Mouse (Mus musculus): Measurements from ENCODE around the gene Zfp36l2. TPM values are rescaled to one million over a fixed set of nuclear protein-coding genes. Genes with fewer than 3 reads are reported as not detected.

Zfp36l2 gene
- polyA plus RNA-seq, 1 experiment from 2014 or later, result 6.4 TPM

DNA sequence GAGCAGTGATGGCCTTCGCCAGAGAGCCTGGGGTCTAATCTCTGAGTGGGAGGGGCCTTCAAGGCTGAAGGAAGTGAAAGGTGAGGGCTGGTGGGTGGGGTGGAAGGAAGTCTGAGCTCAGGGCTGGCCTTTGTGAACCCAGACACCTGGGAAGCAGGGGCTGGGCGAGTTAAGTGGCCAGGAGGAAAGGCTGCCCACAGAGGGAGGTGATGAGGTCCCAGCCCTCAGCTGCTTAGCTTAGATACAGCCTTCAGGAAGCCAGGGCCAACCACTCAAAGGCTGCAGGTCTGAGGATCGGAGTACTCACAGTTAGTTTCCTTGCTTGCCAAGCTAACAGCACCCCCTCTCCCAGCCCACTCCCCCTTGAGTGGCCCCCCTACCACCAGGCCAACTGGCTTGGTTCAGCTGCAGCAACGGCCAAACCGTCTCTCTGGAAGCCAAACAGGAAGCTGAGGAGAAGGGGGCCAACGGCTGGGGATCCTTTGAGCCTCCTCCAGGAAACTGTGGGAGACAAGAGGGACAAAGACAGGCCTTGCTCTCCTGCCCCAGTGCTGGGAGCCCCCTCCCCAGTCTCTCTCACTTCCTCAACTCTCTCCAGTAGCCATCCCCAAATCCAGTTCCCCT is 26.4 kb downstream of the Zfp36l2 start:
- Histone ChIP-seq H3K27me3 (ENCODE audit: control insufficient read depth, insufficient read depth, low read length) (no peaks in the 10 kb centered on the region), H3K27ac (replicated peaks; ENCODE audit: low read depth, low read length) (no peak overlapping the region), H3K9ac (replicated peaks; ENCODE audit: low read length) (no peak overlapping the region), H3K4me1 (ENCODE audit: control insufficient read depth, insufficient read depth, low read length) (no peaks in the 10 kb centered on the region), H3K4me3 (replicated peaks; ENCODE audit: low read depth, low read length) (no peak overlapping the region), H3K9me3 (ENCODE audit: control insufficient read depth, low read length) (no peaks in the 10 kb centered on the region), H3K36me3 (ENCODE audit: control insufficient read depth, insufficient read depth, low read length) (no peaks in the 10 kb centered on the region), H3K4me2 (ENCODE audit: low read length) (no peak overlapping the region)
- WGBS, result 65% methylated on average over 6 of the region's 6 CpGs
- ATAC-seq (ENCODE audit: low FRiP score, low TSS enrichment) (no peak), DNase-seq (no peak)

DNA sequence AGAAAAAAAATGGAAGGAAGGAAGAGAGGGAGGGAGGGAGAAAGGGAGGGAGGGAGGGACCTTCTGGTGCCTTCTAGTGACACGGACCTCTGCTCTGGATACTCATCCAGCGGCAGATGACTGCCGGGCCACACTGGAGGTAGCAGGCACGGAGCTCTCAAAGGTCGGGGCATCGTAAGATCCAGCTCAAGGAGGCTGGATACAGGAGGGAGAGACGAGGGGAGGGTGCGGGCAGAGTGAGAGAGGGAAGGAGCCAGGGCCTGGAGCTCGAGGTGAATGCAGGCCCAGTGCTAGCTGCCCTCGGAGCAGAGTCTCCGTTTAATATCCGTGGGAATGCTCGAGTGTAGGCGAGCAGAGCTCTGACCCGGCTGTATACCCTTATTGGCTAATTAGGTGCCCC is 28.9 kb downstream of the Zfp36l2 start:
- DNase-seq (no peak), ATAC-seq (ENCODE audit: low FRiP score, low TSS enrichment) (no peak)
- H3K4me1 ChIP-seq (ENCODE audit: control insufficient read depth, insufficient read depth, low read length), result no peaks in the 10 kb centered on the region
- H3K9ac ChIP-seq (replicated peaks; ENCODE audit: low read length), result no peak overlapping the region
- WGBS, result 58% methylated on average over 15 of the region's 15 CpGs
- H3K9me3 ChIP-seq (ENCODE audit: control insufficient read depth, low read length), result no peaks in the 10 kb centered on the region
- H3K27ac ChIP-seq (replicated peaks; ENCODE audit: low read depth, low read length), result no peak overlapping the region
- no peak overlapping the region for H3K4me2 ChIP-seq (ENCODE audit: low read length)
- H3K27me3 ChIP-seq (ENCODE audit: control insufficient read depth, insufficient read depth, low read length), result no peaks in the 10 kb centered on the region
- H3K36me3 ChIP-seq (ENCODE audit: control insufficient read depth, insufficient read depth, low read length), result no peaks in the 10 kb centered on the region
- H3K4me3 ChIP-seq (replicated peaks; ENCODE audit: low read depth, low read length), result no peak overlapping the region

DNA sequence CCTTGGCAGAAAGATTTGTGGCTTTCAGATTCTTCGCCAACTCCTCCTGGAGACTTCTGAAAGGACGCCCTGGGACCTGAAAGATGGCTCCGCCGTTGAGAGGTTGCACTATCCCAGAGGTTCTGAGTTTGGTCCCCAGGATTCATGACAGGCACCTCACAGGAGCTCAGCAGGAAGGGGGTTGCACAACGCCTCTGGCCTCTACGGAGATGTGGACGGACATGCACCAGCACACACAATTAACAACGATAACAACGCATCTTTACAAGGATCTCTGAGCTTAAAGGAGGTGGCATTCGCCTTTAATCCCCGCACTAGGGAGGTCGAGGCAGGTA is 29.3 kb downstream of the Zfp36l2 start:
- no peak overlapping the region for H3K9ac ChIP-seq (replicated peaks; ENCODE audit: low read length)
- no peak overlapping the region for H3K4me2 ChIP-seq (ENCODE audit: low read length)
- no peak overlapping the region for H3K4me3 ChIP-seq (replicated peaks; ENCODE audit: low read depth, low read length)
- no peaks in the 10 kb centered on the region for H3K36me3 ChIP-seq (ENCODE audit: control insufficient read depth, insufficient read depth, low read length)
- ATAC-seq (ENCODE audit: low FRiP score, low TSS enrichment), result no peak
- H3K27me3 ChIP-seq (ENCODE audit: control insufficient read depth, insufficient read depth, low read length), result no peaks in the 10 kb centered on the region
- DNase-seq, result no peak
- H3K4me1 ChIP-seq (ENCODE audit: control insufficient read depth, insufficient read depth, low read length), result no peaks in the 10 kb centered on the region
- WGBS, result 86% methylated on average over 12 of the region's 12 CpGs
- no peak overlapping the region for H3K27ac ChIP-seq (replicated peaks; ENCODE audit: low read depth, low read length)
- no peaks in the 10 kb centered on the region for H3K9me3 ChIP-seq (ENCODE audit: control insufficient read depth, low read length)

DNA sequence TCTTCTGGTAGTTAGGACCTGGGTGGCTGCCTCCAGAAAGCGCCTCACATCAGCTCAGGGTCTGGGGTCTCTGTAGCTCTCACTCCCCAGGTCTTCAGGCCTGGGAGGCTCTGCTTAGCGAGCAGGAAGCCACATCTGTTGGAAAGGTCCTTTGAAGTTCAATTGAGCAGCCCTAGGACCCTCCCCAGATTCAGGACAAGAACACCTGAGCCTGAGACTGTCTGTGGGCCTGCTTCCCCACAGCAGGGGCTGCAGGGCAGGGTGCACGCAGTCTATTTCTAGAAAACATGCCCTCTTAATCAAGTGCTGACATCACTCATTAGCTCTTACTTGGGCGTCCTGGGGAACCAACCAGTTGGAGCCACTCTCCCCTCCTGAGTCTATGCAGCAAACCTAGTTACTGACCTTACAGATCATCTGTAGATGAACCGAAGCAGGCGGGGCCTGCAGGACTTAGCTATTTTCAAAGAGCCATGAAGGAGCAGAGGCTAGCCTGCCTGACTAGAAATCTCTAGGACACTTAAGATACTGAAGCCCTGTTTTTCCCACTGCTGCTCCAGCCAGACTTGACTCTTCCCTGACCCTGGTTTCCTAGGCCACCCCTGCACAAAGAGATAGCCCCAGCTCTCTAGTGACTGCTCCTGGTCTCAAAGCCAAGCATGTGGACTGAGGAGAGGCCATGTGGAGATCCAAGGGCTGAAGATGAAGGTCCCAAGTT is 29.8 kb downstream of the Zfp36l2 start:
- ATAC-seq (ENCODE audit: low FRiP score, low TSS enrichment), result no peak
- no peak overlapping the region for H3K27ac ChIP-seq (replicated peaks; ENCODE audit: low read depth, low read length)
- no peak overlapping the region for H3K4me3 ChIP-seq (replicated peaks; ENCODE audit: low read depth, low read length)
- H3K9me3 ChIP-seq (ENCODE audit: control insufficient read depth, low read length), result no peaks in the 10 kb centered on the region
- H3K4me1 ChIP-seq (ENCODE audit: control insufficient read depth, insufficient read depth, low read length), result no peaks in the 10 kb centered on the region
- no peak overlapping the region for H3K4me2 ChIP-seq (ENCODE audit: low read length)
- no peaks in the 10 kb centered on the region for H3K27me3 ChIP-seq (ENCODE audit: control insufficient read depth, insufficient read depth, low read length)
- H3K36me3 ChIP-seq (ENCODE audit: control insufficient read depth, insufficient read depth, low read length), result no peaks in the 10 kb centered on the region
- WGBS, result 67% methylated on average over 6 of the region's 6 CpGs
- no peak overlapping the region for H3K9ac ChIP-seq (replicated peaks; ENCODE audit: low read length)
- no peak for DNase-seq

DNA sequence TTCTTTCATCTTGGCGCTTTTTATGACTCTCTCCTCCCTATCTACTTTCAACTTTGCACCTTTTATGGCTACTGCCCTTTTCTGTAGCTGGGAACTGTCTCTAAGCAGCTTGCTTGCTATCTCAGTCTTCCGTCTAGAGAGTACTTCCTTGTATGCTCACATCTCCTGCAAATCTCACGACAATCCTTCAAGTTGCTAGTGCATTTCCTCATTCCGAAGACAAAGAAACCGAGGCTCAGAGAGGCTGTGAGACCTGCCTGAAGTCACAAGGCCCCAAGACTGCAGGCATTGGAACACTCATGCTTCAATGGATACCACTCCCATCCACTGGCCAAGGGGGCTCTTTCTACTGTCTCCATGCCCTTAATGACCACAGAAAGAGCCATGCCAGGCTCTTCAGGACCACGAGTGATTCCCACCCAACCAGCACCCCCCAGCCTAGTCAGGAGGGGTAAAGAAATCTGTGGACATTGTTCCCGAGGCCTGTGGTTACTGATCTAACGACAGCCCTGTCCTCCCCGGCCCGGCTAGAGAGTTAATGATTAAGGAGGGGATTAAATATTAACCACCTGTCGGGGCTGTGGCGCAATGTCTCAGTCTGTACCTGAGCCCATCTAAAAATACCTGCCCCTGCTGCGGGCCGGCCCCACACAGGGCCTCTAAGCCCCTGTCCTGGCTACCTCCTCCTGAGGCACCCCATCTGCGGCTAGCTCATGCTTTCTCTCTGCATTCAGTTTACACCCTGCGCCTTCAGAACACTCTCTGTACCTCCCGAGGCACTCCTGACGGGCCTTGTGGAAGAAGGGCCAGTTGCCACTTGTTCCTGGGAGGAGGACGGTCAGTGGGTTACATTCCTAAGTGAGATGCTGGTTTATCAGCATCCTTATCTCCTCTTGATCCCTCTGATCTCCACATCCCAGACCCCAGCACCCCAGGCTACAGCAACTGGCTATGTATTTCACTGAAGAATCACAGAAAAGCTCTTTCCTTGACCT is 30.7 kb downstream of the Zfp36l2 start:
- 44% methylated on average over 19 of the region's 19 CpGs for WGBS
- H3K9me3 ChIP-seq (ENCODE audit: control insufficient read depth, low read length), result no peaks in the 10 kb centered on the region
- DNase-seq (no peak), ATAC-seq (ENCODE audit: low FRiP score, low TSS enrichment) (no peak)
- H3K4me3 ChIP-seq (replicated peaks; ENCODE audit: low read depth, low read length), result no peak overlapping the region
- no peaks in the 10 kb centered on the region for H3K27me3 ChIP-seq (ENCODE audit: control insufficient read depth, insufficient read depth, low read length)
- no peak overlapping the region for H3K9ac ChIP-seq (replicated peaks; ENCODE audit: low read length)
- H3K4me2 ChIP-seq (ENCODE audit: low read length), result no peak overlapping the region
- H3K4me1 ChIP-seq (ENCODE audit: control insufficient read depth, insufficient read depth, low read length), result no peaks in the 10 kb centered on the region
- H3K36me3 ChIP-seq (ENCODE audit: control insufficient read depth, insufficient read depth, low read length), result no peaks in the 10 kb centered on the region
- no peak overlapping the region for H3K27ac ChIP-seq (replicated peaks; ENCODE audit: low read depth, low read length)

DNA sequence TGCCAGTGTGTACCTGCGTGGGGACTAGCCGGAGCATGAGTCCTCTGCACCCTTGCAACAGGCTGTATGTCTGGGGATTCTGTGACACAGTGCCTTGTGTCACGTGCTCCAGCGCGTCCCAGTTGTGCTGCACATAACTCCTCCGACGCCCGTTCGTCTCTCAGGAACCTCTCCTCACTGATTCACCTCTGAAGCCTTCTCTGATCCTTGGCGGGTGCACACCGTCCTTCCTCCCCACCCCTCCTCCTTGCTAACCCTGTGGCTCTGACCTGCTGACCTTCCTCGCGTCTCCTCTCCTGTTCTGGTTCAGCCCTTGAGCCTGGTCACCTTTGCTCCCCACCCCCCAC is 31.5 kb downstream of the Zfp36l2 start:
- no peak for DNase-seq
- Histone ChIP-seq H3K4me3 (replicated peaks; ENCODE audit: low read depth, low read length) (no peak overlapping the region), H3K4me1 (ENCODE audit: control insufficient read depth, insufficient read depth, low read length) (no peaks in the 10 kb centered on the region), H3K9me3 (ENCODE audit: control insufficient read depth, low read length) (no peaks in the 10 kb centered on the region), H3K27me3 (ENCODE audit: control insufficient read depth, insufficient read depth, low read length) (no peaks in the 10 kb centered on the region), H3K27ac (replicated peaks; ENCODE audit: low read depth, low read length) (no peak overlapping the region), H3K36me3 (ENCODE audit: control insufficient read depth, insufficient read depth, low read length) (no peaks in the 10 kb centered on the region), H3K4me2 (ENCODE audit: low read length) (no peak overlapping the region), H3K9ac (replicated peaks; ENCODE audit: low read length) (no peak overlapping the region)
- no peak for ATAC-seq (ENCODE audit: low FRiP score, low TSS enrichment)
- WGBS, result 63% methylated on average over 13 of the region's 13 CpGs

DNA sequence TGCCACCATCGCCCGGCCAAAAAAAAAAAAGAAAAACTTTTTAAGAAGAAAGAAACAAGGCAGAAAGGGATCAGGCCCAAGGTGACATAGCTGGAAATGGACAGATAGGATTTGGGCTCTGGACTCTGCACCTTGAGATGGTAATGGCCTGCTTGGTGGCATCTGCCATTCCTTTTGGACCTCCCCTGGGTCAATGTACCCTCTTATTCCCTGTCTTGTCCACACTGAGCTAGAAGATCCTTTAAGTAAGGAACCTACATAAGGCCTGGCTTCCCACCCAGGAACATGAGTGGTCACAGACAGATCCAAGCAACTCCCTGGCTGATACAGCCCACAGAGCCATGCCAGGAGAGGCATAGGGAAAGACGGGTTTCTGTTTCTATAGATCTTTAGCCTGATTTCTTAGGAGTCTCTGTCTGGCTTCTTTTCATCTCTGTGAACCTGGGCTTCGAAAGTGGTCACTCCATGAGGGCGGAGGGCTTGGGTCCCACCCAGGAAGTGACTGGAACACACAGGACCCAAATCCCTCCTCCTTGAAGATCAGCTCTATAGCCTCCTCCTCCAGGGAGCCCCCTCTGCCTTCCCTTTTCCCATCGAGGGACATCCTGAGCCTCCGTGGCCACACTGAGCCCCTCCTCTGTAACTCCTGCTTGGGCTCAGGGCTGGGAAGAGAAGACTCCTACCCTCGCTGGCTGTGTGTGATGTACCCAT is 32.1 kb downstream of the Zfp36l2 start:
- H3K27me3 ChIP-seq (ENCODE audit: control insufficient read depth, insufficient read depth, low read length), result no peaks in the 10 kb centered on the region
- no peak overlapping the region for H3K27ac ChIP-seq (replicated peaks; ENCODE audit: low read depth, low read length)
- no peak for DNase-seq
- WGBS, result 83% methylated on average over 8 of the region's 8 CpGs
- H3K4me1 ChIP-seq (ENCODE audit: control insufficient read depth, insufficient read depth, low read length), result no peaks in the 10 kb centered on the region
- no peak for ATAC-seq (ENCODE audit: low FRiP score, low TSS enrichment)
- H3K4me3 ChIP-seq (replicated peaks; ENCODE audit: low read depth, low read length), result no peak overlapping the region
- H3K4me2 ChIP-seq (ENCODE audit: low read length), result no peak overlapping the region
- no peak overlapping the region for H3K9ac ChIP-seq (replicated peaks; ENCODE audit: low read length)
- H3K36me3 ChIP-seq (ENCODE audit: control insufficient read depth, insufficient read depth, low read length), result no peaks in the 10 kb centered on the region
- H3K9me3 ChIP-seq (ENCODE audit: control insufficient read depth, low read length), result no peaks in the 10 kb centered on the region

DNA sequence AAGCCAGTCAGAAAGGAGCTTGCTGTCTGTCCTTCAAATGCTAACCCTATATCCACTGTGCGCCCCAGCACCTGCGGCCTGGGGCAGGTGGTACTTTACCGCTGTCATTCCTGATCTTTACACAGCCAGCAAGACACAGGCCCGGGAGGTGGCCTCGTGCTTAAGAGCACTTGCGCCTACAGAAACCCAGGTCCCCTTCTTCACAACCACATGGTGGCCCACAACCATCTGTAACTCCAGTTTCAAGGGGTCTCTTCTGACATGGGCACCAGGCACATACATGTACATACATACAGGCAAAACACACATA is 32.8 kb downstream of the Zfp36l2 start:
- WGBS, result 91% methylated on average over 6 of the region's 6 CpGs
- no peak for ATAC-seq (ENCODE audit: low FRiP score, low TSS enrichment)
- Histone ChIP-seq H3K36me3 (ENCODE audit: control insufficient read depth, insufficient read depth, low read length) (no peaks in the 10 kb centered on the region), H3K27me3 (ENCODE audit: control insufficient read depth, insufficient read depth, low read length) (no peaks in the 10 kb centered on the region), H3K27ac (replicated peaks; ENCODE audit: low read depth, low read length) (no peak overlapping the region), H3K4me3 (replicated peaks; ENCODE audit: low read depth, low read length) (no peak overlapping the region), H3K9me3 (ENCODE audit: control insufficient read depth, low read length) (no peaks in the 10 kb centered on the region), H3K4me1 (ENCODE audit: control insufficient read depth, insufficient read depth, low read length) (no peaks in the 10 kb centered on the region), H3K9ac (replicated peaks; ENCODE audit: low read length) (no peak overlapping the region), H3K4me2 (ENCODE audit: low read length) (no peak overlapping the region)
- DNase-seq, result no peak
